Mouse (Mus musculus): Measurements from ENCODE around the gene Lamtor3. TPM values are rescaled to one million over a fixed set of nuclear protein-coding genes. Genes with fewer than 3 reads are reported as not detected.
"Not testable (repeated sequence)": the region's sequence is repeated elsewhere in the genome, so short reads cannot be mapped to it uniquely, and the experiment has no call there.

Lamtor3 gene
- polyA plus RNA-seq, 1 experiment from 2014 or later, result 120 TPM

- no peaks in the 10 kb centered on the region for H3K9me3 ChIP-seq
- H3K27ac ChIP-seq, result no peak overlapping the region
- H3K27me3 ChIP-seq, result no peaks in the 10 kb centered on the region
- H3K4me3 ChIP-seq, result no peak overlapping the region
- H3K4me2 ChIP-seq, result no peak overlapping the region
- peaks cover 15% of the 10 kb centered on the region for H3K36me3 ChIP-seq
- no peak for ATAC-seq (ENCODE audit: insufficient number of reproducible peaks, insufficient read depth, low FRiP score, low TSS enrichment, low read depth)
- no peak overlapping the region for H3K9ac ChIP-seq
- H3K4me1 ChIP-seq, result 0 out of 2 replicates have a peak, but pooled peaks cover 4% of the 10 kb centered on the region
- WGBS, result 66% methylated on average over 5 of the region's 5 CpGs
Observed at GRCm38 (mm10) chr3:137935570-137936525, 17.5 kb downstream of the Lamtor3 start.

- no peaks in the 10 kb centered on the region for H3K27me3 ChIP-seq
- no peak overlapping the region for H3K9ac ChIP-seq
- no peak for ATAC-seq (ENCODE audit: insufficient number of reproducible peaks, insufficient read depth, low FRiP score, low TSS enrichment, low read depth)
- WGBS, result 33% methylated on average over 6 of the region's 6 CpGs
- H3K4me2 ChIP-seq, result no peak overlapping the region
- no peak overlapping the region for H3K4me3 ChIP-seq
- no peak overlapping the region for H3K27ac ChIP-seq
- 0 out of 2 replicates have a peak, but pooled peaks cover 4% of the 10 kb centered on the region for H3K4me1 ChIP-seq
- no peaks in the 10 kb centered on the region for H3K9me3 ChIP-seq
- H3K36me3 ChIP-seq, result peaks cover 9% of the 10 kb centered on the region
Observed at GRCm38 (mm10) chr3:137936541-137936940, 18.2 kb downstream of the Lamtor3 start.

- Histone ChIP-seq H3K9ac (no peak overlapping the region), H3K4me1 (0 out of 2 replicates have a peak, but pooled peaks cover 4% of the 10 kb centered on the region), H3K4me2 (peak overlapping the region; percentile 43), H3K36me3 (no peaks in the 10 kb centered on the region), H3K27me3 (no peaks in the 10 kb centered on the region), H3K27ac (no peak overlapping the region), H3K4me3 (peak overlapping the region; percentile 13; the same call in 1 of the 2 replicates), H3K9me3 (no peaks in the 10 kb centered on the region)
- ATAC-seq (ENCODE audit: insufficient number of reproducible peaks, insufficient read depth, low FRiP score, low TSS enrichment, low read depth), result no peak
- 38% methylated on average over 6 of the region's 6 CpGs for WGBS
Observed at GRCm38 (mm10) chr3:137938608-137939007, 20.3 kb downstream of the Lamtor3 start.

- no peak for ATAC-seq (ENCODE audit: insufficient number of reproducible peaks, insufficient read depth, low FRiP score, low TSS enrichment, low read depth)
- no peaks in the 10 kb centered on the region for H3K36me3 ChIP-seq
Observed at GRCm38 (mm10) chr3:137940757-137941156, 22.5 kb downstream of the Lamtor3 start.

GRCm38 (mm10) chr3:137941555-137941954 is 23.2 kb downstream of the Lamtor3 start:
- Histone ChIP-seq H3K4me3 (no peak overlapping the region), H3K27ac (no peak overlapping the region), H3K36me3 (no peaks in the 10 kb centered on the region), H3K4me2 (no peak overlapping the region), H3K4me1 (0 out of 2 replicates have a peak, but pooled peaks cover 4% of the 10 kb centered on the region), H3K9me3 (no peaks in the 10 kb centered on the region), H3K9ac (no peak overlapping the region), H3K27me3 (no peaks in the 10 kb centered on the region)
- ATAC-seq (ENCODE audit: insufficient number of reproducible peaks, insufficient read depth, low FRiP score, low TSS enrichment, low read depth), result no peak

More at GRCm38 (mm10) chr3:137940757-137941156, 22.5 kb downstream of the Lamtor3 start:
- 74% methylated on average over 4 of the region's 4 CpGs for WGBS
- no peaks in the 10 kb centered on the region for H3K27me3 ChIP-seq
- no peak overlapping the region for H3K4me2 ChIP-seq
- H3K9me3 ChIP-seq, result no peaks in the 10 kb centered on the region
- H3K27ac ChIP-seq, result no peak overlapping the region
- H3K4me3 ChIP-seq, result no peak overlapping the region
- no peak overlapping the region for H3K9ac ChIP-seq
- 0 out of 2 replicates have a peak, but pooled peaks cover 4% of the 10 kb centered on the region for H3K4me1 ChIP-seq

GRCm38 (mm10) chr3:137942098-137942622 is 23.9 kb downstream of the Lamtor3 start:
- H3K4me1 ChIP-seq, result 0 out of 2 replicates have a peak, but pooled peaks cover 4% of the 10 kb centered on the region
- H3K9me3 ChIP-seq, result no peaks in the 10 kb centered on the region
- no peak overlapping the region for H3K4me3 ChIP-seq
- H3K27ac ChIP-seq, result no peak overlapping the region
- no peak overlapping the region for H3K9ac ChIP-seq
- H3K27me3 ChIP-seq, result no peaks in the 10 kb centered on the region
- WGBS, result 87% methylated on average over 12 of the region's 12 CpGs
- H3K4me2 ChIP-seq, result no peak overlapping the region
- no peaks in the 10 kb centered on the region for H3K36me3 ChIP-seq
- no peak for ATAC-seq (ENCODE audit: insufficient number of reproducible peaks, insufficient read depth, low FRiP score, low TSS enrichment, low read depth)

GRCm38 (mm10) chr3:137943737-137944154 is 25.4 kb downstream of the Lamtor3 start:
- no peak overlapping the region for H3K9ac ChIP-seq
- no peaks in the 10 kb centered on the region for H3K9me3 ChIP-seq
- no peaks in the 10 kb centered on the region for H3K36me3 ChIP-seq
- no peaks in the 10 kb centered on the region for H3K27me3 ChIP-seq
- no peak overlapping the region for H3K27ac ChIP-seq
- WGBS, result 67% methylated on average over 6 of the region's 6 CpGs
- 0 out of 2 replicates have a peak, but pooled peaks cover 2% of the 10 kb centered on the region for H3K4me1 ChIP-seq
- H3K4me3 ChIP-seq, result no peak overlapping the region
- H3K4me2 ChIP-seq, result no peak overlapping the region
- ATAC-seq (ENCODE audit: insufficient number of reproducible peaks, insufficient read depth, low FRiP score, low TSS enrichment, low read depth), result no peak

GRCm38 (mm10) chr3:137946827-137947226 is 28.5 kb downstream of the Lamtor3 start:
- no peak overlapping the region for H3K4me2 ChIP-seq
- no peak overlapping the region for H3K4me3 ChIP-seq
- no peak overlapping the region for H3K9ac ChIP-seq
- 88% methylated on average over 3 of the region's 3 CpGs for WGBS
- ATAC-seq (ENCODE audit: insufficient number of reproducible peaks, insufficient read depth, low FRiP score, low TSS enrichment, low read depth), result no peak
- H3K36me3 ChIP-seq, result no peaks in the 10 kb centered on the region
- H3K4me1 ChIP-seq, result peaks cover 4% of the 10 kb centered on the region; the same call in 1 of the 2 replicates
- no peaks in the 10 kb centered on the region for H3K9me3 ChIP-seq
- no peaks in the 10 kb centered on the region for H3K27me3 ChIP-seq
- H3K27ac ChIP-seq, result no peak overlapping the region

- 77% methylated on average over 4 of the region's 4 CpGs for WGBS
- Histone ChIP-seq H3K4me2 (no peak overlapping the region), H3K27me3 (no peaks in the 10 kb centered on the region), H3K4me1 (peaks cover 7% of the 10 kb centered on the region; the same call in 1 of the 2 replicates), H3K9me3 (no peaks in the 10 kb centered on the region), H3K9ac (no peak overlapping the region), H3K4me3 (no peak overlapping the region), H3K27ac (no peak overlapping the region), H3K36me3 (no peaks in the 10 kb centered on the region)
- ATAC-seq (ENCODE audit: insufficient number of reproducible peaks, insufficient read depth, low FRiP score, low TSS enrichment, low read depth), result no peak
Observed at GRCm38 (mm10) chr3:137947525-137947924, 29.2 kb downstream of the Lamtor3 start.

- Histone ChIP-seq H3K4me1 (peaks cover 25% of the 10 kb centered on the region), H3K4me3 (no peak overlapping the region), H3K9ac (no peak overlapping the region), H3K36me3 (no peaks in the 10 kb centered on the region), H3K27me3 (no peaks in the 10 kb centered on the region), H3K4me2 (no peak overlapping the region), H3K9me3 (no peaks in the 10 kb centered on the region), H3K27ac (no peak overlapping the region)
- no peak for ATAC-seq (ENCODE audit: insufficient number of reproducible peaks, insufficient read depth, low FRiP score, low TSS enrichment, low read depth)
- 85% methylated on average over 10 of the region's 10 CpGs for WGBS
Observed at GRCm38 (mm10) chr3:137950191-137950885, 32.0 kb downstream of the Lamtor3 start.

- 83% methylated on average over 3 of the region's 3 CpGs for WGBS
- H3K4me3 ChIP-seq; H3K27me3 ChIP-seq; H3K4me2 ChIP-seq; ATAC-seq (ENCODE audit: insufficient number of reproducible peaks, insufficient read depth, low FRiP score, low TSS enrichment, low read depth); H3K9ac ChIP-seq; H3K9me3 ChIP-seq; H3K36me3 ChIP-seq; H3K27ac ChIP-seq: not testable (repeated sequence)
- H3K4me1 ChIP-seq, result peaks cover 33% of the 10 kb centered on the region
Observed at GRCm38 (mm10) chr3:137951302-137951701, 33.0 kb downstream of the Lamtor3 start.
